Mouse (Mus musculus) gastrocnemius, postnatal 36 days (tissue): ENCODE results near the gene Gkn3. TPM values are rescaled to one million over a fixed set of nuclear protein-coding genes. Genes with fewer than 3 reads are reported as not detected.

ENCODE experiments used
- DNase-seq, 2 experiments: peaks; one replicate each; pipeline ENCODE4 v3.0.0; 2022
- intact Hi-C: fragments of 180-260 bp; cut with DNase I; formaldehyde crosslinking; loops from one replicate; pipeline ENCODE4 v1.15.1; 2025
- total RNA-seq, 2 experiments: library from RNA; stranded (reverse); gene quantifications; 2 replicates each; pipeline ENCODE4 v1.2.3; 2021

The Gkn3 gene
- total RNA-seq, 2 experiments from 2014 or later, result 0.41 to 0.94 TPM

DNA sequence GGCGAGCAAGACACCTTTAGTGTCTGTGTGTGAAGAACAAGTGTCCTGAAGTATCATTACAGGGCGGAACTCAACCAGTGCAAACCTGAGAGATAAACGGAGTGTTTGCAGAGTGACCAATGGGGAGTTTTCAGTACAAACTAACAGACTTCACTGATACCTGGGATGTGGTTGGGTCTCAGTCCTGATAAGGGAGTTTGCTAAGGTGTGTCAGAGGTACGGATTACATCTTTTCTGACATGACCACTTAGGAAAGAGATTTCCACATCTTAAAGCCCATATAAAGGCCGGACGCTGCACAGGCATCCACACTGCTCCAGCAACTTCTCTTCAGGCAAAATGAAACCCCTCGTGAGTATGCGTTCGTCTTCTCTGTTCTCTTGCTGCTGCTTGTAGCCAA, 15.7 kb downstream of the Gkn3 start, which contains the start of gene Gkn2:
Gkn2 (plus strand) TSS at position 301 of the 400 bp plus-strand sequence.
- intact Hi-C loops, result no loop called here
- no peak for DNase-seq

DNA sequence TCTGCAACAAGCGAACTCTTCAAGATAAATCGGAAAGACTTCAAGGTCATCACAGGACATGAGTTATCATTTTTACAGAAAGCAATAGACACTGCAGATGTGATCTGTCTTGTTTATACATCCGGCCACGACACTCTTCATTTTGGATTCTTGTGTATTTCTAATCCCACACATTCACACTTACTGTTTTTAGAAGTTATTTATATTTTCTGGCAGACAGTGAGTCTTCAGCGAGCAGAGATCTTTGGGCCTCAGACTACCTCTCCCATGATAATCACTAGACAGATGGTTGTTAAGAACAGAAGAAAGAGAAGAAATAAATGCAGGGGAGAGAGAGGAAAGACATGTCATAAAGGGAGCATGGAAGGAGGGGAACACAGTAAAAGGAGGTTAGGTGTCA, 19.5 kb downstream of the Gkn3 start:
- DNase-seq, result no peak
- intact Hi-C loops, result no loop called here

DNA sequence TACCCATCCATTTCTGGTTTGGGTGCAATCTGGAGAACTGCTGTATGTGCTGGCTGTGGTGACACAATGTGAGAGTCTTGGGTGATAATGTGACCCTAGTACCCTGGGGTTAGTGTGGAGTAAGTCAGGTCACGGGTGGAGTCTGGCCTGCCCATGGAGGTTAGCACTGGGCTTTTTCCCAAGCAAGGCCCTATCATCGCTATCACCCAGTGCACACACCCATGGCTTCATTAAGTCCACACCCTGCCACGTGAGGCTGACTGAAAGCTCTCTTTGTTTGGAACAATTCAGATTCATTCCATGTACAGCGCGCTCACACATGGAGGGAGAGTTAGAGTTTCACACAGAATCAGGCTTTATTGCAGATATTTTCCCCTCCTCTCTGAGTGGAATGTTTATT, 34.3 kb downstream of the Gkn3 start:
- intact Hi-C loops, result no loop called here
- peak in 1 of 2 experiments; percentile 24 for DNase-seq

DNA sequence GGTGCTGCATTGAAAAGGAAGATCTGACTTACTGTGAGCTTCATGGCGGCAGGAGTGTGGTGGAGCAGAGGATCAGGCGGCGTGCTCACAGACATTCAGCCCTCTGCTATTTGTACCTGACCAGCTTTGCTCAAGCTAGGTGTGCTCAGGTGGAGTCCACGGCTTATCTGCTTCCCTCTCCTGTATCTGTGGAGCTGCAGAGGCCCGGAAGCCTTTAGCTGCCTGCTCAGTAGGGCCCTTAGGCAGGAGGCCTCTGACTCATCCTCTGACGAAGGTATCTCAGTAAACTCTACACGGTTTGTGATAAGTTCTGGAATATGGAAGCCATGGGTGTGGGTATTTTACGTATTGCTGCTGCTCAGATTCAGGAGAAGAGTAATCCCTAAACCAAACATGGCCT, 37.9 kb downstream of the Gkn3 start, which contains the start of gene Gkn1:
Gkn1 (minus strand) TSS at position 114 of the 400 bp plus-strand sequence.
- intact Hi-C loops, result no loop called here
- DNase-seq, result no peak

DNA sequence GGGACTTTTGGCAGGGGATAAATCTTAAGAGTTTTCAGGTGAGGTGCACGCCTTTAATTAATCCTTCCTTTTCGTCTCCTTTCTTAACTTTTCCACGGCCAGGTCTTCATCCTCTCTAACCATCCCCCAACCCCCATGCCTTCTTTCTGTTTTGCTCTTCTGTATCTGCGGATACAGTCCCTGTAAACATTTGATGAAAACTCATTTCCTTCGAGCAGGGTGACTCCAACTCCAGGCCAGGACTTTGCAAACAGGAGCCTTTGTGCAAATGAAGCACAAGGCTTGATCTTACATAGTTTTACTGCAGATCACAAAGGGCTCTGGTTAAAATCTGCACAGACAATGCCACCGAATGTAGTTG, 52.8 kb downstream of the Gkn3 start:
- intact Hi-C loops, result no loop called here
- no peak for DNase-seq

DNA sequence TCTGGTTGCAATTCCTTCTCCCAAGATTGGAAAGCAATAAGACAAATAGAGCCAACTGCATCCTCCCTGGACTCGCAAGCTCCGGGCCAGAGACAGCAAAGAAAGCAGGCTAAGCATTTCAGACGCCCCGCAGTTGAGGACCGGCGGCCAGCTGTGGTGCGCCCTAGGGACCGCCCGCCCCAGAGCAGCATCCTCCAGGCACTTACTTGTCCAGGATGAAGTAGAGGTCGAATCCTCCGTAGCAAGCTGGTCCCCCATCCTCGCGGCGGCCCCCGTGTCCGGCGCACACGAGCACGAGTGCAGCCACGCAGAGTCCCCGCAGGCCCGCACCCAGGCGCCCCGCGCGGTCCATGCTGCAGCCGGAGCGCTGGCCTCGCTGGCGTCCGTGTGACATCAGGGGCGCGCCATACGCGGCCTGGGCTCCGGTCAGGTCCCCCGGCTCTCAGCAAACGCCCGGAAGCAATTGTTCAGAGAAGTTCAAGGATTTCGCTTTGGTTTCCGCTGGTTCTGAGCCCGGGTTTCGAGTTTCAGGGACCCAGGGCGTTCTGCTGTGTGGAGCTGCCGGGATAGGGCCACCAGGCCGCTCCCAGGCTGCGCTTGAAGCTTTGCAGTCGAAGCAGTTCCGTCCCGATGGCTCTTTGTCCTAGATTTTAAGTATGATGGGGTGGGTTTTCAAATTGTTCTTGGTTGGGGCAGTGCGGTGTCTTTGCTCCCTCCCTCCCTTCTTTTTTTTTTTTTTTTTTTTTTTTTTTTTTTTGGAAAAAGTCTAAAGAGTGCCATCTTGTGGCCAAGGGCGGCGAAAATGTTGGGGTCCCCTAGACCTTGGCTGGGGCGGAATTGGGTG, 53.4 kb downstream of the Gkn3 start, which contains the start of gene Antxr1:
Antxr1 (minus strand) TSS at position 731 of the 844 bp plus-strand sequence.
- intact Hi-C loops, result no loop called here
- DNase-seq, result peak; percentile 38 to 70

DNA sequence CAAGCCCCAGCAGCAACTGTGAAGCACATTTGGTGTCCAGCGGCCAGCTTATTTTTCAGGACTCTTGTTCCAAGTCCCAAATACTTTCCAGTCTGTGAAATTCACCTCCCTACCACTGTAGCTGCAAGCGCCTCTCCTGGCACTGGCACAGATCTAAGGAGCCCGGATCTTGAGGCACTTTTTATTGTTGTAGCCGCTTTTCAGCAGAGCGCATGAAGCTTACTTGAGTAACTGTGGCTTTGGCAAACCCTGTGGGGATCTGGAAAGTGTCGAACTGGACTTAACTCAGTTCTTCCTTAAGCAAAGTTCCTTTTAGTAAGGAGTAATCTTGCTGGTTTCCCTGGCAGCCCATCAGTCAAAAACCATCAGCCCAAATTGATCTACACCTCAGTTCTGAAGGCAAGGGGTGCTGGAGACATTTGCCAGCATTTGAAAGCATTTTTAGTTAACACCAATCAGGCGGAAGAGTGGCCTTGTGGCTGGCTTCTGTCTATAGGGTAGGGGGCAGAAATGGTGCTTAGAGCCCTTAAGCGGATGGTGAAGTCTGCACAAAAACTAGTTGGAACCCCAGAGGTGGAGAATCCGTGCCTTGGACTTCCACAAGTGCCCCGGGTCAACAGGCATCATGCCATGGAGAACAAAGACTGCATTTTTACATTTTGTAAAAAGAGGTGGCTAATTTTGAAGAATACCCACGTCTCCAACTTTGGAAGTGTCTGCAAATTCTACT, 54.2 kb downstream of the Gkn3 start:
- intact Hi-C loops, result no loop called here

More for the DNA sequence above, 54.2 kb downstream of the Gkn3 start:
- DNase-seq, result peak in 1 of 2 experiments; percentile 34

Other genes with a start within 250 kb of the Gkn3 start
- gene Antxr1, start 53.1 kb downstream of the Gkn3 start, total RNA-seq, result 1 to 10 TPM; 8.6 to 9.5 TPM
- gene Gkn1, start 38.0 kb downstream of the Gkn3 start, total RNA-seq, result not detected
- gene Gkn2, start 15.6 kb downstream of the Gkn3 start, total RNA-seq, result not detected
- gene Bmp10, start 40.1 kb upstream of the Gkn3 start, total RNA-seq, result not detected
- gene Arhgap25, start 144.3 kb upstream of the Gkn3 start, total RNA-seq, result 1 to 10 TPM; 1.1 to 1.3 TPM
- 1 to 10 TPM; 1.9 to 3.1 TPM for gene Prokr1, start 201.8 kb upstream of the Gkn3 start, total RNA-seq